Mouse (Mus musculus): ENCODE results near the gene Cdh6. TPM values are rescaled to one million over a fixed set of nuclear protein-coding genes. Genes with fewer than 3 reads are reported as not detected.

Cdh6 gene
- polyA plus RNA-seq (2012; rRNA removed), result 5.8 and 6.4 TPM in 2 replicates

GRCm38 (mm10) chr15:13173071-13173778 is at the start of gene Cdh6:
Cdh6 (minus strand) TSS chr15:13173675.

Data from central nervous system, embryonic 18 days (tissue).